Mouse (Mus musculus) 3T3-L1 (cell line): ENCODE results near the gene Smim24.

Experiments used
- DNase-seq: peaks from one replicate; pipeline ENCODE4 v3.0.0-alpha.2; 2015; ENCODE audit warnings: low read depth, low spot score

Smim24 gene

DNA sequence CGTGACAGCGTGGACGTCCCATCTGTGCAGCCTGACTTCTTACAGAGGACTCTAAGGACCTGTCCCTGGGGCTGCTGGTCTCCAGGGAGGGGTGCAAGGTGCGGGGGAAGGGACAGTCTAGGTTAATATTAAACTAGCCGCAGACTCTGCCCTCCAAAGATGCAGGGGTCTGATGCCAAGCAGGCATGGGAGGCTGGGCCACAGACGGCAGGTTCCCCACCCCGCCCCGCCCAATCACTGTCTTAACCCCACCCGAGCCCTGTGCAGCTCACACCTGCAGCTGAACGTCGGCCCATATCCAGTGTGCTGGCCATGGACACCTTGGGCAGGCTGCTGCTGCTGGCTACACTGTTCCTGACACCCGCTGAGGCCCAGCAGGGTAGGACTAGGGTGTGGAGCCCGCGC, at the start of gene Smim24:
Smim24 (plus strand) TSS at position 271 of the 405 bp plus-strand sequence.
- no peak for DNase-seq

DNA sequence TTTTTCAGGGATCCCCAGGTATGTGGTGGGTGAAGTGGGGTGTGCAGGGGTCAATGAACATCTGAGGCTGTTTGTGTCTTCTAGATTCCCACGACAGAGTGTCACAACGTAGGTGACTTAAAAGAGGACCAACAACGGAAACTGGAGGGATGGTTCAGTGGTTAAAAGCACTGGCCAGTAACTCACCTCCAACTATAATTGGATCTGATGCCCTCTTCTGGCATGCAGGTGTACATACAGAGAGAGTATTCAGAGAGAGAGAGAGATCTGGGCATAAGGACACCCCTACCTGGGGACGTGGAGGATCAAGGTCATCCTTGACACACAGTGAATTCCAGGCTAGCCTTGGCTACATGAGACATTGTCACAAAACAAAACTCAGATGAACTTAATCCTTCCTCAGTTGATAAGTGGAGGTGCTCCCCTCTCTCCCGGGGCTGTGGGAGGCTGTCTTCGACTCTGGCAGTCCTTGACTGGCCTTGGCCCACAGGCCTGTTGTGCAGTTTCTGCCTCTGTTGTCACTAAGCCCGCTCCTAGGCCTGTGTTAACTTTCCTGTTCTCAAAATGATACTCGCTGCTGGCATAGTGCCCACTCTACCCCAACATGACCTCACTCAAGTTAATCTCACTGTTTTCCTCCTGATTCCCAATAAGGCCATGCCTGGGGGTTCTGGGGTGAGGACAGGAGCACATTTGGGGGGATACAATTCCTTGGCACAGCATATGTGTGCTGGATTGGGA, 48.3 kb upstream of the Smim24 start:
- no peak for DNase-seq

DNA sequence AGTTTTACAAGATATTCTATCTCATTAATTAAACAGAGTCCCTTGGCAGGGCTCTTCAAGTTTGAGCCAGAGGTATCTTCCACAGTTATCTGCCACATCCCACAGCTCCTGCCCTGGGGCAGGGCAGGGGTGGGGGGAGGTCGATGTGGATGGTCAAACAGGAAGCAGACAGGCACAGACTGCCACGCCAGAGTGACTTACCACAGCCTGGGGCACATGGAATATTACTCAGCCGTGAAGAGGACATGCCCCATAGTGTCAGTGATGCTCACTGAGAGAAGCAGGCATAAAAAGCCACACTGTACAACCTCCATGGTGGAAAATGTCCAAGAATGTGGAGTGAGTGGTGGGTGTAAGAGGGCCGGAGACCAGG, 47.7 kb upstream of the Smim24 start:
- DNase-seq = no peak

- no peak for DNase-seq
These were observed 46.3 kb upstream of the Smim24 start for GRCm38 (mm10) chr10:81346453-81347067.

DNA sequence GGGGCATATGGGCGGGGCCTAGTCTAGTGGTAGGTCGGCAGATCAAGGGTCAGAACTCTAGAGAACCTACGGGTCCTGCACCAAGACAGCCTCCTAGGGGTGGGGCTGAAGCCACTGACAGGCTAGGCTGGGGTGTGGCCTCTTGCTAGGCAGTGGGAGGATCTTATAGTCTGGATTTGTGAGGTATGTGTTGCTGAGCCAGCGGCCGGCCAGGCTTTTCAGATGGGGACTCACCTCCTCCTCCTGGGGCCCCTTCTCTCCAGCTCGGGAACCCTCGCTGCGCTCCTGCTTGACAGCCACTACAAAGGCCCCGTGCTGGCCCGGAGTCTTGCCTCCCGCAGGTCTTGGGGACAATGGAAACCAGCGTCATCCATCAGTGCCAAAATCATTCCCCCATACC, 43.7 kb upstream of the Smim24 start:
- peak; percentile 86 for DNase-seq

- DNase-seq = peak; percentile 28
These were observed 42.9 kb upstream of the Smim24 start for GRCm38 (mm10) chr10:81349961-81350350.

GRCm38 (mm10) chr10:81350351-81351063, 42.3 kb upstream of the Smim24 start, which contains the start of gene Hmg20b:
Hmg20b (minus strand) TSS chr10:81350480.
- DNase-seq = peak; percentile 98

DNA sequence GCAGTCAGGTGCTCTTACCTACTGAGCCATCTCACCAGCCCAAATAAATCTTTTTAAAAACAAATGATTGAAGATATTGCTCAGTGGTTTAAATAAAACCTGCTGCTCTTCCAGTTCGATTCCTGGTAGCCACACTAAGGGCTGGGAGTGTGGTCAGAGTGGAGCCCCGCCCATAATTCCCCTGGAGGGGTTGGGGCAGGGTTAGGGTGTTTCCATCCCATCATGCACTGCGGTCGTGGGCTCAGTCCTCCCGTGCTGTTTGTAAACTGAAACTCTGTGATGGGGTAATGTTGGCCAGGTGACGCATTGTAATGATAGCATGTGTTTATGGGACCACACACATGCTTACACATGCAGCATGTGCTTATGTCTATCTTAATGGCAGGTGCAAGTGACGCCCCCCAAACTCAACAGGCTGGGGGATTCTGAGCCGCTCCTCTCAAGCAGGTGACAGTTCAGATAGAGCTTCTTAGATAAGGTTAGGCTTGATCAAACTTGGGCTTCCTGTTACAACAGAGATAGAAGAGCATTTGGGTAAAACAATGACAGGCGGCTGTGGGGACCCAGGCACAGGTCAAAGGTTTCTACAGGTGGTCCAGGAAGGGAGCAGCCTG, 41.1 kb upstream of the Smim24 start:
- no peak for DNase-seq

DNA sequence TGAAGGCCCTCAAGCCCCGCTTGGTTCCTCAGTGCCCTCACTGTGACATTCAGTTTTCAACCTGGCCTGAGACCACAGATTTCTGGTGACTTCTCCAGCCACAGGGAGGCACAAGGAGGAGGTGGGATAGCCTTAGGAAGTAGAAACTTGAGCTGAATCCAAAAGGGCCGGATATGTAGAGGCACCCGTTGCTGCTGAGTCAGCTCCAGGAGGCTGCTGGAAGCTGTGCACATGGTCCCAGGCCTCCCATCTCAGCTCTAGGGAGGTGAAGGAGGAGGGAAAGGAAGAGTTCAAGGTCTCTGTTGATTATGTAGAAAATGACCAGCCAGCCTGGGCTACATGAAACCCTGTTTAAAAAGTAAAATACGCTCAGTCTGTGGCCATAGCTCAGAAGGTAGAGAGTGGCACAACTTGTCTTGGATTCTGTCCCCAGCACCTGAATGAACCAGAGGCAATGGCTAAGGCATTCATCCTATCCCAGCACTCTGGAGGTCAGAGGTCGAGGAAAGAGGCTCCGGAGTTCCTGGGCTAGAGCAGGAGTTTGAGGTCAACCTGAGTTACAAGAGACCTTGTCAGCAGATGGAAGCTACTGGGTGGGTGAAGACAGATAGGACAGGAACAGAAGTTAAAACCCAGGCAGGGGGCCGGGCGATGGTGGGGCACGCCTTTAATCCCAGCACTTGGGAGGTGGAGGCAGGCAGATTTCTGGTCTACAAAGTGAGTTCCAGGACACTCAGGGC, 37.9 kb upstream of the Smim24 start:
- DNase-seq = peak; percentile 84

GRCm38 (mm10) chr10:81355533-81355932, 37.3 kb upstream of the Smim24 start:
- no peak for DNase-seq

DNA sequence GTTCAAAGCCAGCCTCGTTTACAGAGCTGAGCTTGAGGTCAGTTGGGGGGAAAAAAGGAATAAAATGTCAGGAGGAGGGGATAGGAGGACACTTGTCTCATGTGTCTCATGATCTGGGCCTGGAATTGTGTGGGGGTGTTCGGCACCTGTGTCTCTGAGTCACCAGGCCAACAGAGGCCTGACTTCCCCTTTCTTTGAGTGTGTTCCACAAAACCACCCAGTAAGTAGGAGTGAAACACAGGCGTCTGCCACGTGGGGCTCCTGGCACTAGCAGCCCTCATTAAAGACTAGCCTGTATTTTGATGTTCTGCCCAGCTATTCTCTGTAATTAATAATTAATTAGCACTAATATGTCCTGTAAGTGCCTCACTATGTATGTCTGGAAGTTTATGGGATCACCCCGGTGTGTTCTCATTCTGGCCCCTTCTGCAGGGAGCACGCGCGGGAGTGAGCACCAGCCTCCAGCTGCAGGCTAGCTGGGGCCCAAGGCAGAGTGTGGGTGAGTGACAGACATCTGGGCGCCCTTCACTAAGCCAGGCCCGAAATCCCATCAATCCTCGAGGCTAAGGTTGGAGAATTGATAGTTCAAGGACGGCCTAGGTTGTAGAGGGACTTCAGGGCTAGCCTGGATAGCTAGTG, 36.4 kb upstream of the Smim24 start:
- no peak for DNase-seq

DNA sequence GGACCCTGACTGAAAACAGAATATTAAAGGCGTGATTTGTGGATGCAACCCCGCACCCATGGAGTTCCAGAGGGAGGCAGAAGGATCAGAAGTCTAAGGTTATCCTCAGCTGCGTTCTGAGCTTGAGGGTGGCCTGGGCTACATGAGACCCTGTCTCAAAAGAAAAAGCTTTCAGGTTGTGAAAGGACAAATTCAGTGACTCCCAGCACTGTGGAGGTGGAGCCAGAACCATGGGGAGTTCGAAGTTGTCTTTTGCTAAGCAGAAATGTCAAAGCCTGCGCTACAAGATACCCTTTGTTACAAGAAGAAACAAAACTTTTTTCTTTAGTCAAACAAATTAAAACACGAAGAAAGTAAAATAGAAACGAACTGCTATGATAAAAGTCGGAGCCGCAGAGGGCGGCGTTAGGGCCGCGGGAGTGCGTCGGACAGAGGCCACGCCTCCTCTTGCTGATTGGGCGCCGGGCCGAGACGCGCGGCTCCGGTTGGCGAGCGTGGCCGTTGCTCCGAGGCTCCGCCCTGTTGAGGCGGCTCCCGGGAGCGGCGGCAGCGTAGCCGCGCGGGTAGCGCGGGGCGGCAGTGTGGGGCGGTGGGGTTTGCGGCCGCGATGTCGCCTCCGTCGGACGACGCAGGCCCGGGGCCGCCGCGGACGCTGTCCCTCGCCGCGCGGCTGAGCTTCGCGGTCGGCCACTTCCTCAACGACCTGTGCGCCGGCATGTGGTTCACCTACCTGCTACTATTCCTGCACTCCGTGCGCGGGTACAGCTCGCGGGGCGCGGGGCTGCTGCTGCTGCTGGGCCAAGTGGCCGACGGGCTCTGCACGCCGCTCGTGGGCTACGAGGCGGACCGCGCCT, 35.6 kb upstream of the Smim24 start, which contains the start of gene Mfsd12:
Mfsd12 (plus strand) TSS at position 501 of the 854 bp plus-strand sequence.
- peak; percentile 77 for DNase-seq

DNA sequence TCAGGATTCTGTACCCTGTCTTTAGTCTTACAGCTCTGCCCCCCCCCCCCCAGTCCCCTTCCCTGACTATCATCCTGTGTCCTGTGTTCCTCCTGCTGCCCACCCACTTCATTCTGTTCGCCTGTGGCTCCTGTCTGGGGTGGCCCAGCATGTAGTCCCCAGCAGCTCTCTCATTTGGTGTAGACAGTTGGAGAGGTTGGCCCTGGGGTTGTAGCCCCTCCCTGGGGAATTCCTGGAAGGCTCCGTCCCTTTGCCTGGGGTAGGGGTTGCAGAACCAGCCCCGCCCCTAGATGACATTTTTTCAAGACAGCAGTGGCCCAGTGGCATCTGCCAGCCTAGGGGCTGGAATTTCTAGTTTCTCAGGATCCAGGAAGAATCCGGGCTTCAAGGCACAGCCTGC, 34.6 kb upstream of the Smim24 start:
- DNase-seq = no peak

- peak; percentile 34 for DNase-seq
These were observed 34.0 kb upstream of the Smim24 start for GRCm38 (mm10) chr10:81358841-81359240.

- DNase-seq = no peak
These were observed 32.1 kb upstream of the Smim24 start for GRCm38 (mm10) chr10:81360721-81361120.

DNA sequence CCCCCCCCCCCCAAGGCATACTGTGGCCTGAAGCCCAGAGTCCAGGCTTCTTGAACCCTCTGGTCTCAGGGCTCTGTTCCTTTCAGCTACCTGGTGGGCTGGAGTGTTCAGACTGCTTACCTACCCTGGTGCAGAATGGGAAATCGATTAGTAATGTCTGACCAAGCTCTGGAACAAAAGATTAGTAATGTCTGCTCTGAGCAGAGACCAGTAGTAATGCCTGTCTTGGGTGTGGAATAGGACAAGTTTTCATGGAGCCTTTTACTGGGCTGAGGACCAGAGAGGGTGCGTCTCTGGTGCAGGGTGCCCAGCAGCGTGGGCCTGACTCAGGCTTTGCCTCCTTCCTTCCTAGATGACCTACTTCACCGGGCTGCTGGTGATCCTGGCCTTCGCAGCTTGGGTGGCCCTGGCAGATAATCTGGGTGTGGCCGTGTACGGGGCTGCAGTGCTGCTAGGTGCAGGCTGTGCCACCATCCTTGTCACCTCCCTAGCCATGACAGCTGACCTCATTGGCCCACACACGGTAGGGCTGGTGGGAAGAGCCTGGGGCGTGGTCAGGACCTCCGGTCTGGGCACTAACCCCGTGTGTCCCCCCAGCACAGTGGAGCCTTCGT, 30.4 kb upstream of the Smim24 start:
- DNase-seq = no peak

DNA sequence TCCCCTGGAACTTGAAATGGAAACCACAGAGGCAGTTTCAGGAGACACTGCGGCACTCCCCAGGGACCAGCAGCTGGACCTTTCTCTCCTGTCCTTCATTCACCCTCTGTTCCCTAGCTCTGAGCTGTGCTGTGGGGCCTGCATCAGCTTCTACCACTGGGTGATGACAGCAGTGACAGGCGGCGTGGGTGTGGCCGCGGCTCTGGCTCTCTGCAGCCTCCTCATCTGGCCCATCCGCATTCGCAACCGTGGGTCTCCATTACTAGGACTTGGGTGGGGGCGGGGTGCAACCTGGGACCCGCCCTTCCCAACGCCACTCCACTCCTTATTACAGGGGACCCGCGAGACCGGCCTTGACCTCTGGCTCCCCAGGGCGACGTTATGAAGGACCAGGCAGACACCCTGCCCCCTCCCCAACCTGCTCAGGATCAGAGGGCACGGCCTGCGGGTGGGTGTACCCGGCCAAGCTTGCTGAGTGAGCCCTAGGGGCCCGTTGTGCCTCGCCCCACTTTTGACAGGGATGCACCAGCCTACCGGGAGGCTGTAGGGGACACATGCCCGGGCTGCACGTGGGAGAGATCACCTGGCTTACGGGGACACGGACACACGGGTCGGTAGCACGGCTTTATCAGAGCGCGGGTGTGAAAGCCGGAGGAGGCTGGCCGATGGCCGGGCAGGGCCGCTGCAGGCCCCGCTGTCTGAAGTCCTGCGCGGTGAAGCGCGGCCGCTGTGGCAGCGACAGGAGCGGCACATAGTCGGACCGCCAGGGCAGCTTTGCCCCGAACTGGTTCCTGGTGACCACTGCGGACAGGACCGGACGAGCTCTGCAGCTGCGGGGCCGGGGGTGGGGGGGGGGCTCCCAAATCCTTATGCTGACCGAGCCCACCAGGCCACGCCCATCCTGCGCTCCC, 29.2 kb upstream of the Smim24 start:
- no peak for DNase-seq

DNA sequence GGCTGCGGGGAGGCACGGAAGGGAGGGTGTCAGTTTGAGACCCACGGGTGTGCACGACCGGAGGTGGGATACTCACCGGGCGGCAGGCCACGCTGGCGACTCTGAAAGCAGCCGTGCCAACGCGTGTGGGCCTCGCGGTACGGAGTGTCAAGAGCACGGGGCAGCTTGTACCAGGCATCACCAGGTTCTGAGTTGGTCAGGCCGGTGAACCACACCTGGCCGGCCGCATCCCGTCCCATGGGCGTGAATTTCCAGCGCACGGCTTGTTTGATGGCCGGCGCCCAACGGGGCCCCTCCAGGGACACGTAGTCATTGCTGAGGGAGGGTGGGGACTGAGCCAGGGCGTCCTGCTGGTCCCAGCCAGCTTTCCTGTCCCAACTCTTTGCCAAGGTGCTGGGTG, 28.2 kb upstream of the Smim24 start:
- DNase-seq = no peak

DNA sequence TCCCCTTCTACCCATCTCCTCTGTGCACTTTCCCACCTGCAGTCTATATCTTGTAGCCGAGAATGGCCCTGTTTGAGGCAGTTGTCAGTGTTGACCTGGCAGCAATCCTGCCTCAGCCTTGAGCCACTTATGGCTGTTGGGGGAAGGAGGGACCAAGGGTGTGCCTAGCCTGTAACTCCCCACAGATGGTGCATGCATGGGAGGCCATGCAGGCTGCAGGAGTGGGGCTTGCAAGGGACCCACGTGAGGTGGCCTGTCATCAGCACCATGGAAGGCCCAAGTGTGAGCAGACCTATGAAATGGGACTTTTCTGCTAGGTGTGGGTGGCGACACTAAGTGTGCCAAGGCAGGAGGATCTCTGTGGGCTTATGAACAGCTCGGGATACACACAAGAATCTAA, 27.8 kb upstream of the Smim24 start:
- DNase-seq = no peak
